Mouse (Mus musculus) spleen, embryonic (tissue): ENCODE measurements around the gene Krcc1.
"Not testable (repeated sequence)": the region's sequence is repeated elsewhere in the genome, so short reads cannot be mapped to it uniquely, and the experiment has no call there.

Source experiments
- CTCF ChIA-PET: fragments of 350-600 bp; sonication (Branson Sonifier 250); formaldehyde crosslinking; loops from one replicate; lab custom pipeline; 2022; lab: Charles Lee

Gene Krcc1

DNA sequence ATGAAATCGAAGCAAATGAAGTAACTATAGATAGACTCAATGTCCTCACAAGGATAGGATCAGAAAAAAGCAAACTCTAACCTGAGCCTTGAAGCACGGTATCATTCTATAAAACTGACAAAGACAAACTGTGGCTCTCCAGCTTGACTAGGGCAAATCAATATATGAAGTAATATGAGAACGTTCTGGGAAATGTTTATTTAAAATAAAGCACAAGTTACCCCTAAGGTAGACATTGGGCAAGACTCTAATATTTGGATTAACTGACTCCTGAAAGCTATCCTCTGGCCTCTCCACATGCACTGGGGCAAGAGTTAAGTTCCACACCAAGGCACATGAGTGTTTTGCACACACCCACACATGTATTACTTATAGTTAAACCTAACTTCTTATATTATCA lies 10.4 kb upstream of the Krcc1 start:
- CTCF ChIA-PET, result no interaction called here

DNA sequence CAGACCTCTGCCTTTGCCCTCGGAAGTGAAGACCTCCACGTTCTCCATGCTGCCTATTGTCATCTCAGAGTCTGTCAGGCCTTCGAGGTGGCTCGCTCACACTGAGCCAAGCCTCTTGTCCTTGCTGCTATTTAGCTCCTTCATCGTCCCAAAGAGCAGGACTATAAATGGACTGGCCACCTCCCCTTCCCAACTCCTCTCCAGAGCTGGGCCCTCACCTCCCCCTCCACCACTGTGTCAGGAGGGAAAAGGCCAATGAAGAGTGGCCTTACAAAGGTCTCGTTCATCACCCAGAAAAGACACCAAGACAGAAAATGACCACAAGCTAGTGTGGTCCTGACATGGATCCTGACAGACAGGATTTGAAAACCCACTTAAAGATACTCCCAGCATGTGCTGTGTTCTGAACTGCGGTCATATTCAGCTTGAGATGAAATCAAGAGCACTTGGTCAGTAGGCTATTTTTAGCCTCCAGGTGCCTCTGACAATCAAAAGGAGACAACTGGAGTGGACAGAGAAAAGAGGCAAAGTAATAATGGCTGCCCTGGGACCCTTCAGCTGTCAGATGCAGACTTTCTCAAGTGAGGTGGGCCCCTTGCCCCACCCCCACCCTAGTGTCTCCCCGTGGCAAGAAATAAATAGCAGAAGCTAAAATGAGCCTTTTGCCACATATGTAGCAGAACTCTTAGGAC lies 9.2 kb upstream of the Krcc1 start:
- CTCF ChIA-PET, result no interaction called here

DNA sequence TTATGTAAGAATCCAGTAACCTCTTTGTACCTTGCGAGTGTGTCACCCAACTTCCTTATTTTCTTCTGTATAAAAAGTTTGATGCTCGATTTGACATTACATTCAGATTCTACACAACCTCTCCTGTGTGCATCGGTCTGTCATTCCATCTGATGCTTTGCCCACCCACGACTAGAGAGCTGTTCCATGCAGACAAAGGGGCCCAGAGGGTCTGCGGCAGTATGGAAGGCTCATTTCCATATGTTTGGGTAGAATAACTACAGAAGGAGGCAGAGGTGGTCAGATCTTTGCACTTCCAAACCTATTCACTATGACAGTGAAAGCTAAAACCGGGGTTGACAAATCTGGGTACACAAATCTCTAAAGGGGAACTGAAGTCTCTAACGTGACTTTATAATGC lies 3.9 kb upstream of the Krcc1 start:
- CTCF ChIA-PET, result not testable (repeated sequence)

DNA sequence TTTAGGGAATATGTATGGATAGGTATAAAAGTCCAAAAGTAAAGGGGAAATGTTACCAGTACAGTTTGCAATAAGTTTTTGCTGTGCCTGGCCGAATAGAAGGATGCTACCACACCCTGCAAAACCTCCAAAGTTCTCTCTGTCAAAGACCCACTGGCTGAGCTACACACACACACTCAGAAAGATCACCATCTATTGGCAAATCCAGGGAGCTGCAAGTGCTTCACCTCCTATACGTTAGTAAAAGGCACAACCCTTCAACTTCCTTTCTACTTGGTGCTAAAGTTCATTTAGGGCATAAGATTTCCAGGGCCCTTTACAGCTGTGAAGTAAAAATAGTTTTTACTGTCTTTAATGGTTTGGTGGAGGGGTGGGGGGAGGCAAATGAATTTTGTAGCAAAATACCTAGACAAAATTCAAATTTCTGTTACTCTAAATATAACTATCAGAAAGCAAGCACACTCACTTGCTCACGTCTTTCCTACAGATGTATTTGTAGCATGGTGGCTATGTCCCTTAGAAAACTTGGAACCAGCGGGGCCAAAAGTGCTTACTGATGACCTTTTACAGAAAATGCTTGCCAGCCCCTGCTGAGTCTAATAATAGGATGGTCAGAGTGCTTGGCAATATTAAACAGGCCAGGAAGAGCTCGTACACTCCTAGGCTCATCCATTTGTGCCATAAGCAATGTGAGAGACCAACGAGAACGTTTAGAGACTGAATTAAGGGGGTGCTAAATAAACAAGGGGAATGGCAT lies 2.4 kb upstream of the Krcc1 start:
- CTCF ChIA-PET, result no interaction called here

- CTCF ChIA-PET, result not testable (repeated sequence)
These were observed 1.8 kb upstream of the Krcc1 start for GRCm38 (mm10) chr6:71269686-71270050.

DNA sequence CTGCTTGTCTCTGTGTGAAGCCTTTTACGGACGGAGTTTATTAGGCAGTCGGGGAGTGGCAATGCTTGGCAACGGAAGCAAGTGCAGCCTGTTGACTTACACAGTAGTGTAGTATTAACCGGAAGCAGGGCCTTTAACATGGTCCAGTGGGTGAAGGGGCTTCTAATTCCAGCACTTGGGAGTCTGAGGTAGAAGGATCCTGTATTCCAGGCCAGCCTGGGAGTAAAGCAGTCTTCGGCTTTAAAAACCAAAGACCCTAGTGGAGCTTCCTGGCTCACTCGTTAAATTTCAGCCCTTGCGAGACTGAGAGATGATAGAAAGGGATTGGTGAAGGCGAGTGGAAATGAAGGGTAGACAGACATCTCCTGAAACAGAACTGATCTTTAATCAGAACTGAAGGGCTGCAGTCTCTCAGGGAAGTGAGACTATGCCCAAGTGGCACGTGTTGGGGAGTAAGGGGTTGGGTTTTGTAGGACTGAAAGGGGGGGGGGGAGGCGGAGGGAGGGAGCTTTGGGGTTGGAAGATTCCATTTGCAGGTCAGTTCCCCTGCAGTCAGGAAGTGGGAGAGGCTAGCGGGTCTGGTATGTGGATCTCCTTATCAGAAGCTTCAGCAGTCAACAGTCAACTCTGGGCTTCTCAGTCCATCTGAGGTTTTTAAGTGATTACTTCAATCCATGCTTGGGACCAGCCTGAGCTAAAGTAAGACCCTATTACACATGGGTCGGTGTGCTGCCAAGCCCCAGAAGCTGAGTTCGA lies 998 bp upstream of the Krcc1 start:
- CTCF ChIA-PET, result interaction anchor here (0.5 kb wide), 1 partner anchor 166 kb away, joined by 5 read pairs; no protein-coding TSS in a partner anchor

DNA sequence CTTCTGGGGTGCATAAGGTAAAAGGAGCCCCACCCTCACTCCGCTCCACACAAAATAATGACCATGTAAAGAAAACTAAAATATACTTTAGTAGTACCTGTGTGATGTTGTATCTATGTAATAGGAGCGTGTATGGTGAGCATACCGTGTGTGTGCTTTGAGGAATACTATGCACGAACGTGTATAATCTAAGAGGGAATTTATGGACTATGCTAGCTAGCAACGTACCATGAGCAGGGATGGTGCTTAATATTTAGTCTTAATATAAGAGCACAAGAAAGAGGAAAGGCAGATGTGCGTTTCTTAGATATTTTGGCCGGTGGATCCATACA lies 454 bp upstream of the Krcc1 start:
- CTCF ChIA-PET, result interaction anchor here (0.5 kb wide), 1 partner anchor 166 kb away, joined by 5 read pairs; no protein-coding TSS in a partner anchor

GRCm38 (mm10) chr6:71272316-71272741 lies 852 bp downstream of the Krcc1 start:
- CTCF ChIA-PET, result no interaction called here

- CTCF ChIA-PET, result no interaction called here
These were observed 2.2 kb downstream of the Krcc1 start for GRCm38 (mm10) chr6:71273715-71274114.

- CTCF ChIA-PET, result no interaction called here
These were observed 3.1 kb downstream of the Krcc1 start for GRCm38 (mm10) chr6:71274621-71275020.

DNA sequence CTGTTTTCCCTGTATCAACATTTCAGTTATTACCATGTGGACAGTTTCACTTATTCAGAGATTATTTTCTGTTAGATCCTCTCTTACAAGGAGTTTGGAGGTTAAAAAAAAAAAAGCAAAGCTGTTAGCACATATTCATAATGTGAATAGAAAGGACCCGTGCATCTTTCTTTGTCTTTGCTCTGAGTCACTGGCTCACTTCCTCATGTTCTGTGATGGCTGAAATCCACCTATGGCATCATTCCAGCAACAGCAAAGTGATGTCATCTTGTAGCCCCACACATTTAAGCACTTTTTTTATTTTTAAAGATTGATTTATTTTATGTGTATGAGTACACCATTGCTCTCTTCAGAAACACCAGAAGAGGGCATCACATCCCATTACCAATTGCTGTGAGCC lies 7.9 kb downstream of the Krcc1 start:
- CTCF ChIA-PET, result interaction anchor here (0.6 to 0.7 kb wide), 2 partner anchors 11 to 16 kb away, joined by 3 read pairs; no protein-coding TSS in a partner anchor

- CTCF ChIA-PET, result no interaction called here
These were observed 22.0 kb downstream of the Krcc1 start for GRCm38 (mm10) chr6:71293509-71293908.

DNA sequence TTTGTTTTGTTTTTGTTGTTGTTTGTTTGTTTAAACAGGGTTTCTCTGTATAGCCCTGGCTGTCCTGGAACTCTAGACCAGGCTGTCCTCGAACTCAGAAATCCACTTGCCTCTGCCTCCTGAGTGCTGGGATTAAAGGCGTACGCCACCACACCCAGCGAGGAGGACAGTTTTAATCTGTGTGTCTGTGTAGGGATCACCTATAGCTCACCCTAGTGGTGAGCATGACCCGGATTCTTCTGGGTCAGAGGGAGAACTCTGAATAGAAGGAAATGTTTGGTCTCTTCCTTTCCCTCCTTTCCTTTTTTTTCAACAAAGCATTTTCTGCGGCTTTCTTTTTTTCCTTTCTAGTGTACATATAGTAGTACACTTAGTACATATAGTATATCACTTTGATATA lies 23.8 kb downstream of the Krcc1 start:
- CTCF ChIA-PET, result no interaction called here

- CTCF ChIA-PET, result interaction anchor here (0.7 to 0.9 kb wide), 2 partner anchors 29 to 149 kb away, joined by 3 to 6 read pairs; no protein-coding TSS in a partner anchor
These were observed 26.6 kb downstream of the Krcc1 start for GRCm38 (mm10) chr6:71298051-71298450.

GRCm38 (mm10) chr6:71298751-71299150 lies 27.3 kb downstream of the Krcc1 start:
- CTCF ChIA-PET, result interaction anchor here (0.7 to 1.0 kb wide), 3 partner anchors 70 to 150 kb away, joined by 3 to 16 read pairs (median 3); no protein-coding TSS in a partner anchor

- CTCF ChIA-PET, result no interaction called here
These were observed 30.7 kb downstream of the Krcc1 start for GRCm38 (mm10) chr6:71302097-71302731.

DNA sequence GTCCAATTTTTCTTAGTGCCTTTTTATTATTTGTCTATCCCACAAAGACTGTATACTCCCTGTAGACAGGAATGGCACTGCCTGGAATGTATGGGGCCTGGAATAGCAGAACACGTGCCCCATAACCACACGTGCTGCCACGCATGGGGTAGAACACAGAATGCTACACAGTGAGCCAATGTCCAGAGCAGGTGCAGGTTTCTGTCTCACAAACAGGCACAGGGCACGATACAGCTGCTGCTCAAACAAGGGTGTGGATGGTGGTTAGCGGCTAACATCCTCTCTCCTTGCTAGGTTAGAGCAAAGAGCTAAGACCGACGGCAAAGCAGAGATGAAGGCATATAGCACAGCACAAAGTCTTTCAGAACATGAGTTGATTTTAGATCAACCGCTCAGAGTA lies 36.0 kb downstream of the Krcc1 start:
- CTCF ChIA-PET, result interaction anchor here (0.6 kb wide), 1 partner anchor 273 kb away, joined by 3 read pairs; no protein-coding TSS in a partner anchor

- CTCF ChIA-PET, result no interaction called here
These were observed 50.4 kb downstream of the Krcc1 start, which contains the start of gene Smyd1 for GRCm38 (mm10) chr6:71321826-71322283. Gene Smyd1, minus strand, starts transcription at chr6:71322233.

DNA sequence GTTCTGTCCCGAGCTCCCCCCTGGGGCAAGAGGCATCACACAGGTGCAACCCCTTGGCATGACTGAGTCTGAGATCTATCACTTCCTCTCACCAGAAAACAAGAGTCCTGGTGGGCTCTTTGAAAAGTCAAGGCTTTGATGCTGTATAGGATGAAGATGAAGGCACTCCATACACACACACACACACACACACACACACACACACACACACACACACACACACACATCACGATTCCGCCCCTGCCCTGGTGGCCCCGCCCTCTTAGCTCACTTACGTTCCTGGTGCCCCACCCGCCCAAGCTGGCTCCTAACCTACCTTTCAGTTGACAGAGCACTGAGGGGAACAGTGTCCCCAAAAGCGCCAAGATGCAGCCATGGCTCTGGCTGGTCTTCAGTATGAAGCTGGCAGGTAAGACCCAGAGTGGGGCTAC lies 51.0 kb downstream of the Krcc1 start, which contains the start of gene Cd8b1:
Gene Cd8b1, plus strand, starts transcription at position 298 of the 431 bp plus-strand sequence.
- CTCF ChIA-PET, result no interaction called here

DNA sequence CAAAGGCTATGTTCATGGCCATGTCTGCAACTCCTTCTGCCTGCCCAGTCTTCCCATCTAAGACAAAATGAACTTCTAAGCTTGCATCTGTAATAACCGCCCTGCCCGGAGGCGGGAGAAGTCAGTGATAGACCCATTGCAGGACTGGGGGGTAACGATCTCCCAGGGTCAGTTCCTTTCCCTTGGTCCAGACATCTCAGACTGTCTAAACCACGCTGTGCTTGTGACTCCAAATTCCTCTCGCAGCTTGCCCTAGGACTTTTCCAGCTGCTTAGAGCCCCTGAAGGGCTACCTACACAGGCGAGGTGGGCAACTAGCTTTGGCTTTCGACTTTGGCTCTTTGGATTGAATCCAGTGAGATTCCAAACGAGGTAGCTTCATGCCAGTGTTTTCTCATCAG lies 53.3 kb downstream of the Krcc1 start:
- CTCF ChIA-PET, result no interaction called here

- CTCF ChIA-PET, result interaction anchor here (0.5 to 0.7 kb wide), 2 partner anchors 21 to 835 kb away, joined by 3 read pairs; no protein-coding TSS in a partner anchor
These were observed 58.4 kb downstream of the Krcc1 start for GRCm38 (mm10) chr6:71329881-71330280.
